Mouse (Mus musculus): ENCODE results near the gene Mipep.

GRCm38 (mm10) chr14:60777485-60777919 lies 6.9 kb upstream of the Mipep start:
- TF ChIP-seq CTCF (IDR thresholded peaks at IDR 0.05; ENCODE audit: low read depth) (no peak), EP300 (optimal IDR thresholded peaks at IDR 0.05) (no peak)

All from stomach, postnatal 0 days (tissue).